Mouse (Mus musculus) bone marrow, adult 2 months (tissue): ENCODE data around the gene Gm11168.
"Not testable (repeated sequence)": the region's sequence is repeated elsewhere in the genome, so short reads cannot be mapped to it uniquely, and the experiment has no call there.

ENCODE experiments used
- CTCF ChIP-seq: fragments of 200-500 bp; IDR thresholded peaks from 2 replicates; pipeline ENCODE4 v1.5.1; 2011; ENCODE audit warnings: low read length, control low read depth; ENCODE audit not compliant: control insufficient read depth, insufficient read depth
- POLR2A ChIP-seq: fragments of 200-500 bp; IDR thresholded peaks from 2 replicates; pipeline ENCODE4 v1.6.1; 2011; ENCODE audit warnings: low read depth, mild to moderate bottlenecking, control low read depth, low read length, borderline replicate concordance; ENCODE audit not compliant: control insufficient read depth

- not testable (repeated sequence) for TF ChIP-seq POLR2A, CTCF
Measured at GRCm38 (mm10) chr9:3026741-3027140, 23.6 kb downstream of the Gm11168 start.
